Mouse (Mus musculus) kidney, embryonic 15.5 days (tissue): ENCODE results near the gene Sfn. TPM values are rescaled to one million over a fixed set of nuclear protein-coding genes. Genes with fewer than 3 reads are reported as not detected.

Experiments used
- ATAC-seq: fragments of 200-750 bp; cut with Nextera tagmentation; replicated peaks from 2 replicates; pipeline ENCODE4 v1.8.0; 2017; ENCODE audit warnings: moderate TSS enrichment; ENCODE audit not compliant: low FRiP score
- H3K27ac ChIP-seq: fragments of 300-500 bp; sonication (generic); 2 replicates; pipeline ENCODE4 v1.5.1; 2015; ENCODE audit warnings: mild to moderate bottlenecking, inconsistent platforms
- H3K27me3 ChIP-seq: fragments of 300-500 bp; sonication (generic); 2 replicates; pipeline ENCODE4 v1.6.1; 2015; ENCODE audit warnings: inconsistent platforms
- H3K36me3 ChIP-seq: fragments of 300-500 bp; sonication (generic); 2 replicates; pipeline ENCODE4 v1.6.1; 2015; ENCODE audit warnings: inconsistent platforms
- H3K4me1 ChIP-seq: fragments of 300-500 bp; sonication (generic); 2 replicates; pipeline ENCODE4 v1.6.1; 2015; ENCODE audit warnings: inconsistent platforms
- H3K4me2 ChIP-seq: fragments of 300-500 bp; sonication (generic); 2 replicates; pipeline ENCODE4 v1.6.1; 2015; ENCODE audit warnings: moderate library complexity, mild to moderate bottlenecking, inconsistent platforms
- H3K4me3 ChIP-seq: fragments of 300-500 bp; sonication (generic); replicated peaks from 2 replicates; pipeline ENCODE4 v1.5.1; 2015; ENCODE audit warnings: mild to moderate bottlenecking, inconsistent platforms
- H3K9ac ChIP-seq: fragments of 300-500 bp; sonication (generic); 2 replicates; pipeline ENCODE4 v1.6.1; 2015; ENCODE audit warnings: mild to moderate bottlenecking, inconsistent platforms
- H3K9me3 ChIP-seq: fragments of 300-500 bp; sonication (generic); replicated peaks from 2 replicates; pipeline ENCODE4 v1.6.1; 2016; ENCODE audit warnings: inconsistent platforms
- WGBS: fragments of 180-500 bp; shearing (Covaris S2); methylation state at CpG from one replicate; pipeline ENCODE4 v1.1.7; 2015; ENCODE audit warnings: mixed read lengths; 5-methylcytosine and 5-hydroxymethylcytosine counted together
- polyA plus RNA-seq: library from polyadenylated mRNA; unstranded; fragments of >200 nt; fragmentation: Nextera tagmentation; extraction: Ambion mirVana; gene quantifications from 2 replicates; pipeline ENCODE4 v1.2.1, GENCODE M21; 2015

The Sfn gene
- polyA plus RNA-seq, 1 experiment from 2014 or later = 13.3 TPM

DNA sequence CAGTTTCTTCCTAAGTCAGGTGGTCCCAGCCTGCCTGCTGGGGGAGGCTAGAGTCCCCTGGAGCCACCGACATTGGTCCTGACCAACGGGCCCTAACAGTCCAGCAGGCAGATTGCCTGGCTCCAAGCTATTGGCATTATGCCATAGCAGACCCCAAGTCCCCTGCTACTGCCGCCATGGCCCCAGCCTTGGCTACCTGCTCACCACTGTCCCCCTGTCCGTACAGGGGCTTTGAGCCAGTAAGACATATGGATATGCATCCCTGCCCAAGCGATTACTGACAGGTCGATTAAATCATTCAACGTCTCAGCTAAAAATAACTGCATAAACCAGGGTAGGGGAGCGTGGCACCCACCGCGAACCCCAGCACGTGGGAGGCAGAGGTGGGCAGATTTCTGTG lies 16.0 kb upstream of the Sfn start:
- Histone ChIP-seq H3K4me1 (peaks cover 3% of the 10 kb centered on the region; the same call in 1 of the 2 replicates), H3K4me2 (no peak overlapping the region), H3K9ac (no peak overlapping the region), H3K4me3 (no peak overlapping the region), H3K36me3 (peaks cover 41% of the 10 kb centered on the region), H3K27me3 (no peaks in the 10 kb centered on the region), H3K9me3 (no peaks in the 10 kb centered on the region), H3K27ac (no peak overlapping the region)
- 82% methylated on average over 11 of the region's 11 CpGs for WGBS
- no peak for ATAC-seq

GRCm38 (mm10) chr4:133615416-133615815 lies 13.4 kb upstream of the Sfn start:
- no peak for ATAC-seq

DNA sequence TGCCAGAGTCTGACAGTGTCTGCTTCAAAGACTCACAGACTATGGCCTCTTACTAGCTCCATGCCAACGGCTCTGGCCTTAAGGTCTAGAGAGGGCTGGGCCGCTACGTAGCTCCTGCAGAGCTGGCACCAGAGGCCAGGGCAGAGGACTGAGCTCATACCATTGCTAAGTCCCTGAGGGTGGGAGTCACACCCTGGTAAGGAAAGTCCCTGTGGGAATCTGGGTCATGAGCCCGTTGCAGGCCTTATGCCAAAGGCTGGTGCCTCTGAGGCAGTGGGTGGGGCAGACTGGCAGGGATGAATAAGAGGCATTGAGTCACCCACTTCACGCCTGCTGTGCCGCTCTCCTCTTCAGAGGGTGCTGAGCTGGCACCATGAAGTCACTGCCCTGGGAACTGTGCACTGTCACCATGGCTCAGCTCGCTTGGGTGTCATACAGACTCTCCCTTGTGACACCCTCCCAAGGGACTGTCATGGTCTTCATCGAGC lies 12.3 kb upstream of the Sfn start:
- H3K36me3 ChIP-seq = peaks cover 59% of the 10 kb centered on the region
- H3K4me1 ChIP-seq = peaks cover 3% of the 10 kb centered on the region; the same call in 1 of the 2 replicates
- no peak overlapping the region for H3K4me3 ChIP-seq
- 95% methylated on average over 8 of the region's 8 CpGs for WGBS
- H3K9me3 ChIP-seq = peaks cover 4% of the 10 kb centered on the region; the same call in 1 of the 2 replicates
- no peak for ATAC-seq
- no peaks in the 10 kb centered on the region for H3K27me3 ChIP-seq
- H3K9ac ChIP-seq = no peak overlapping the region
- H3K27ac ChIP-seq = no peak overlapping the region
- H3K4me2 ChIP-seq = no peak overlapping the region

More at GRCm38 (mm10) chr4:133615416-133615815, 13.4 kb upstream of the Sfn start:
- no peak overlapping the region for H3K4me2 ChIP-seq
- no peak overlapping the region for H3K9ac ChIP-seq
- H3K36me3 ChIP-seq = peaks cover 60% of the 10 kb centered on the region
- WGBS = 74% methylated on average over 10 of the region's 10 CpGs
- no peaks in the 10 kb centered on the region for H3K27me3 ChIP-seq
- peaks cover 4% of the 10 kb centered on the region; the same call in 1 of the 2 replicates for H3K9me3 ChIP-seq
- H3K27ac ChIP-seq = no peak overlapping the region
- peaks cover 3% of the 10 kb centered on the region; the same call in 1 of the 2 replicates for H3K4me1 ChIP-seq
- no peak overlapping the region for H3K4me3 ChIP-seq

DNA sequence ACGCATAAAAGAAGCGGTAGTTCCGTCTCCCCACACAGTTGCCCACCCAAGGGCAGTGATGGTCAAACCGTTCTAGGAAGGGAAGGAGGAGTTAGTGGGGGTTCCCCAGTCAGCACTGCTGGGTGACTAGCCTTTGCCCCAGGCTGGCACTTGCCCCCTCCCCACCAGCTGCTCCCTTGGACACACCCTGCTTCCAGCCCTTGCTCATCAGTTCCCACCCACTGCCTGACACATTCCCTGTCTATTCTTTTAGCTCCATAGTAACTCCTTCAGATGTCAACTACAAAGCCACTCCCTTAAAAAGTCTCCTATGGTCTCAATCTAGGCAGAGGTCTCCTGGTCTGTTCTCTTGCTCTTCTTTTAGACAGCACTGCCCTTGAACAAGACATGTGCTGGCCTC lies 11.9 kb upstream of the Sfn start:
- Histone ChIP-seq H3K27me3 (no peaks in the 10 kb centered on the region), H3K27ac (no peak overlapping the region), H3K36me3 (peaks cover 61% of the 10 kb centered on the region), H3K4me2 (no peak overlapping the region), H3K9me3 (peaks cover 4% of the 10 kb centered on the region; the same call in 1 of the 2 replicates), H3K4me1 (peaks cover 3% of the 10 kb centered on the region; the same call in 1 of the 2 replicates), H3K4me3 (no peak overlapping the region), H3K9ac (no peak overlapping the region)
- 93% methylated on average over 4 of the region's 4 CpGs for WGBS
- no peak for ATAC-seq

DNA sequence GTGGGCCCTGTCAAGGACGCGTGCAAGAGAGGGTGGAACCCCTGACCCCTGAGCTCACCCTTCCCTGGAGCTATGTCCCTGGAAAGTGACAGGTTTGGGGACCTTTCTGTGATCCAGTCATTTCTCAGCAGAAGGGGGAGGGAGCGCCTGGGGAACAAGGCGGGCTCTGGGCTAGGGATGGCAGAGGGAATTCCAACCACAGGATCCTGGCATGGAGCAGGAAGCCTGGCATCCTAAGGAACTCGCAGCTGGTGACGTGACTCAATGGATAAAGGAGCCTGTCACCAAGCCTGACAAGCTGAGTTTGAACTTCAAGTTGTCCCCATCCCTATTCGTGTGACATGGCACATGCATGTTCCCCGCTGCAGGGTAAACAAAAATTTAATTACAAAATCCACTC lies 11.1 kb upstream of the Sfn start:
- no peak overlapping the region for H3K27ac ChIP-seq
- ATAC-seq = no peak
- peaks cover 3% of the 10 kb centered on the region; the same call in 1 of the 2 replicates for H3K4me1 ChIP-seq
- 96% methylated on average over 8 of the region's 8 CpGs for WGBS
- H3K27me3 ChIP-seq = no peaks in the 10 kb centered on the region
- H3K4me2 ChIP-seq = no peak overlapping the region
- H3K4me3 ChIP-seq = no peak overlapping the region
- H3K36me3 ChIP-seq = peaks cover 70% of the 10 kb centered on the region
- no peak overlapping the region for H3K9ac ChIP-seq
- peaks cover 4% of the 10 kb centered on the region; the same call in 1 of the 2 replicates for H3K9me3 ChIP-seq

DNA sequence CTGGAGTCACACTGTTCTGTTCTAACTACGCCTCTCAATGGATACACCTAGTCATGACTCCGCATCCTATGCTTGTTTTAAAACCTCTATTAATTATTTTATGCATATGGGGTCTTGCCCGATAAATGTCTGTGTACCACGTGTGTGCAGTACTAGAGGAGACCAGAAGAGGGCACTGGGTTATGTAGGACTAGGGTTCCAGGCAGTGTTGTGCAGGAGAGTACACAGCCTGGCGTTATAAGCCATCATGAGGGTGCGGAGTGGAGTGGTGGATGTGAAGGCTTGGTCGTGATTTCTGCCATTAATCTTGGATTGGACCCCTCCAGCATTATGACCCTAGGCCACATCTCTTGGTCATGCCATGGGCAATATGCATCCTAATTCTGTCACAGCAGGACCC lies 10.4 kb upstream of the Sfn start:
- no peak for ATAC-seq
- Histone ChIP-seq H3K36me3 (peaks cover 76% of the 10 kb centered on the region), H3K9ac (no peak overlapping the region), H3K9me3 (peaks cover 4% of the 10 kb centered on the region; the same call in 1 of the 2 replicates), H3K27me3 (no peaks in the 10 kb centered on the region), H3K4me2 (no peak overlapping the region), H3K4me3 (no peak overlapping the region), H3K4me1 (peaks cover 3% of the 10 kb centered on the region; the same call in 1 of the 2 replicates), H3K27ac (no peak overlapping the region)
- WGBS = 96% methylated on average over 7 of the region's 7 CpGs

DNA sequence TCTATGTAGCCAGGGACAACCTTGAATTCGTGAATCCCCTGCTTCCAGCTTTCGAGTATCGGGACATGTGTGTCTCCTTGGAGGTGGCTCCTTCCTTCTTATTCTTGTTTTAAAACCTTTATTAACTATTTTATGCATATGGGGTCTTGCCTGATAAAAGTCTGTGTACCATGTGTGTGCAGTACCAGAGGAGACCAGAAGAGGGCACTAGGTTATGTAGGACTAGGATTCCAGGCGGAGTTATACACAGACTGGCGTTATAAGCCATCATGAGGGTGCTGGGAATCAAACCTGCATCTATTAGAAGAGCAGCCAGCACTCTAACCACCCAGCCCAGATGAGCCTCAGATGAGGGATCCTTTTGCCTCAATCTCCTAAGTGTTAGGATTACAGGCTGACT lies 9.8 kb upstream of the Sfn start:
- WGBS = 96% methylated on average over 5 of the region's 5 CpGs

DNA sequence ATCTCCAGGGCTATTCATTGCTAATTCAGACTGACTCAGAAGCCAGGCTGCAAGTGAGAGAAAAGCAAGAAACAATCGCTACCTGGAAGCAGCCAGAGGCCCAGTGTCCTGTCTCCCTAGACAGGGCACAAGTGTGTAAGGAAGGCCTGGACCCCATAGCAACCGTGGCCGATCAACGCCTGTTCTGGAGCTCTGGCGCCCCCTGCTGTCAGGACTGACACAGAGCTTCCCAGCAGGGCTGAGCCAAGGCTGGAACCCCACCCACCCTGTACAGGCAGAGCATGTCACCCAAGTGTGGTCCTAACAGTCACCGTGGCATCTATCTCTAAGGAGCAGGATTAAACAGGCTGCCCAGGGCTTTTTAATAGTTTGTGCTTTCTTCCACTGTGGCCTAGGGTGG lies 7.8 kb upstream of the Sfn start:
- no peak overlapping the region for H3K4me2 ChIP-seq
- H3K27me3 ChIP-seq = no peaks in the 10 kb centered on the region
- peaks cover 89% of the 10 kb centered on the region for H3K36me3 ChIP-seq
- WGBS = 21% methylated on average over 6 of the region's 6 CpGs
- H3K4me1 ChIP-seq = peaks cover 9% of the 10 kb centered on the region; the same call in 1 of the 2 replicates
- H3K9me3 ChIP-seq = peaks cover 4% of the 10 kb centered on the region; the same call in 1 of the 2 replicates
- no peak overlapping the region for H3K4me3 ChIP-seq
- no peak overlapping the region for H3K9ac ChIP-seq
- ATAC-seq = peak; percentile 46; the same call in 1 of the 2 replicates
- H3K27ac ChIP-seq = no peak overlapping the region

More for the DNA sequence above, 9.8 kb upstream of the Sfn start:
- Histone ChIP-seq H3K4me1 (peaks cover 3% of the 10 kb centered on the region; the same call in 1 of the 2 replicates), H3K9me3 (peaks cover 4% of the 10 kb centered on the region; the same call in 1 of the 2 replicates), H3K4me2 (no peak overlapping the region), H3K27ac (no peak overlapping the region), H3K9ac (no peak overlapping the region), H3K4me3 (no peak overlapping the region), H3K36me3 (peaks cover 82% of the 10 kb centered on the region), H3K27me3 (no peaks in the 10 kb centered on the region)
- no peak for ATAC-seq

DNA sequence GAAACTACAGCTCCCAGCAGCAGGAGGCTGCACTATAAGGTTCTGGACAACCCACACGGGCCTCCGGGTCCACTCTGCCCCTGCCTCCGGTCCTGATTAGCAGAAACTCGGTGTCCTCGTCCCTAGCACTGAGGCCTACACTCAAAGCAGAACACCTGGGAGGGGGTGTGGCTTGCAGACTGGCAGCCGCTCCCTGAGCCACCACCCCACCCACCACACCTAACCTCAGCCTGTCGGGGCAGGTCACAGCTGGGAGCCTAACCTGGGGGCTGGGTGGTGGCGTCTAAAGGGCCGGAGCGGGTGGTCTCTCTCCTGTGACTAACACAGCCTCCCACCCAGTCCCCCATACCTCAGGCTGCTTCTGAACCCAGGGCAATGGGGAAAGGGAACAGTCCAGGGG lies 5.3 kb upstream of the Sfn start:
- ATAC-seq = no peak
- peaks cover 12% of the 10 kb centered on the region for H3K27me3 ChIP-seq
- peaks cover 4% of the 10 kb centered on the region; the same call in 1 of the 2 replicates for H3K9me3 ChIP-seq
- H3K4me2 ChIP-seq = no peak overlapping the region
- H3K9ac ChIP-seq = no peak overlapping the region
- WGBS = 84% methylated on average over 10 of the region's 10 CpGs
- H3K4me1 ChIP-seq = peaks cover 9% of the 10 kb centered on the region; the same call in 1 of the 2 replicates
- no peak overlapping the region for H3K27ac ChIP-seq
- H3K36me3 ChIP-seq = peaks cover 81% of the 10 kb centered on the region
- no peak overlapping the region for H3K4me3 ChIP-seq

GRCm38 (mm10) chr4:133605330-133605729 lies 3.4 kb upstream of the Sfn start:
- ATAC-seq = no peak

GRCm38 (mm10) chr4:133604856-133605255 lies 2.9 kb upstream of the Sfn start:
- H3K27me3 ChIP-seq = peaks cover 33% of the 10 kb centered on the region
- no peak overlapping the region for H3K4me2 ChIP-seq
- no peak overlapping the region for H3K4me3 ChIP-seq
- 0 out of 2 replicates have a peak overlapping the region, but pooled peaks have one; percentile 54 for H3K27ac ChIP-seq
- H3K36me3 ChIP-seq = peaks cover 59% of the 10 kb centered on the region
- ATAC-seq = no peak
- no peak overlapping the region for H3K9ac ChIP-seq
- WGBS = 61% methylated on average over 6 of the region's 6 CpGs
- H3K4me1 ChIP-seq = peaks cover 25% of the 10 kb centered on the region
- no peaks in the 10 kb centered on the region for H3K9me3 ChIP-seq

More at GRCm38 (mm10) chr4:133605330-133605729, 3.4 kb upstream of the Sfn start:
- Histone ChIP-seq H3K4me3 (no peak overlapping the region), H3K9ac (no peak overlapping the region), H3K27ac (peak overlapping the region; percentile 54), H3K36me3 (peaks cover 64% of the 10 kb centered on the region), H3K4me1 (peaks cover 20% of the 10 kb centered on the region), H3K27me3 (peaks cover 28% of the 10 kb centered on the region), H3K4me2 (no peak overlapping the region), H3K9me3 (no peaks in the 10 kb centered on the region)
- WGBS = 59% methylated on average over 9 of the region's 9 CpGs

DNA sequence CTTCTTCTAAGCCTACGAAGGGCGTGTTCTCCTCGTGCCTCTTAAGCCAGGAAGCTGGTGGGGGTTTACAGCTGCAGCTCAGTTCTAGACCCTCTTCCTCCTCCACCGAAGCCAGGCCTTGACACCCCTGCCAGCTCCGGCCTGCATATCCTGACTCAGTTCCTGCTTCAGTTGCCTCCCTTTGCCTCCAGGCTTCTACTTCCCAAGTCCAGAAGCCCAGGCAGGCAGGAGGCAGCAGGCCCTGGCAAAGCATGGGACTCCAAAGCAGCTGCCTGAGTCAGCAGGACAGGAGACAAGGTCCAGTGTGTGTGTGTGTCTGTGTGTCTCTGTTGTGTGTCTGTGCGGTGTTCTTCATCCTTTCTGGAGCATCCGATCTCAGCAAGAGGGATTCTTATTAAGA lies 2.2 kb upstream of the Sfn start:
- Histone ChIP-seq H3K4me1 (peaks cover 32% of the 10 kb centered on the region), H3K9ac (no peak overlapping the region), H3K27me3 (peaks cover 34% of the 10 kb centered on the region), H3K36me3 (peaks cover 58% of the 10 kb centered on the region), H3K4me2 (no peak overlapping the region), H3K27ac (no peak overlapping the region), H3K9me3 (no peaks in the 10 kb centered on the region), H3K4me3 (no peak overlapping the region)
- no peak for ATAC-seq
- WGBS = 86% methylated on average over 7 of the region's 7 CpGs
